Mouse (Mus musculus): ENCODE data around the gene Rtbdn.
A peak's percentile ranks its signal among the peaks of the same experiment; 100 is the strongest.

Gene Rtbdn

DNA sequence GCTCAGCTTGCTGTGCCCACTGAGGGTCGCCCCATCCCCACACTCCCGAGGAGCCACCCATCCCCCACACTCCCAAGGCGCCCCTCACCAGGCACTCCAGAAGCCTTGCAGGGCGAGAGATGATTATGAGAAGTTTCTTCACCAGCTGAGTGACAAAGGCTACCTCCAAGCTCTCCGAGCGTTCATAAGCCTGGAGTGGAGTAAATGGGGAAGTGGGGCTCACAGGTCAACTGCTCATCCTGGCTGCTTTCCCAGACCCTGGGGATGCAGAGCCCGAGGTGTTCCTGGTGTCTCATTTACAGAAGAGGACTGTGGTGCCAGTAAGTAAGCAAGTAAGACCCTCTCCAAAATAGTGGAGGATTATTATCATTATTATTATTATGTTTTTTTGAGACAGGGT lies 21.2 kb upstream of the Rtbdn start:
- DNase-seq (ENCODE audit: low spot score), result no peak

DNA sequence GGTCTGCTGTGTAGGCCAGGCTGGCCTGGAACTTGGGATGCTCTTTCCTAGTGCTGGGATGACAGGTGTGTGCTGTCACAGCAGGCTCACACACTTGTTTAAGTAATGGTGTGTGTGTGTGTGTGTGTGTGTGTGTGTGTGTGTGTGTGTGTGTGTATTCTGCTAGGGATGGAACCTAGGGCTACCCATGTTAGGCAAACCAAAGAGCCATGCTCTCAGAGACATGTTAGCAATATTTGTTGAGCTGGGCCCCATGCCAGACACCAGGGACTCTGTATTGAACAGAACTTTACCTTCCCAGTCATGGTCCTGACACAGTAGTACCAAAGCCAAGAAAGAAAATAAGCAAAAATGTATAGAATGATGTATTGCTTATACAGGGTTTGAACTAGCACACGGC lies 19.3 kb upstream of the Rtbdn start:
- DNase-seq (ENCODE audit: low spot score), result no peak

DNA sequence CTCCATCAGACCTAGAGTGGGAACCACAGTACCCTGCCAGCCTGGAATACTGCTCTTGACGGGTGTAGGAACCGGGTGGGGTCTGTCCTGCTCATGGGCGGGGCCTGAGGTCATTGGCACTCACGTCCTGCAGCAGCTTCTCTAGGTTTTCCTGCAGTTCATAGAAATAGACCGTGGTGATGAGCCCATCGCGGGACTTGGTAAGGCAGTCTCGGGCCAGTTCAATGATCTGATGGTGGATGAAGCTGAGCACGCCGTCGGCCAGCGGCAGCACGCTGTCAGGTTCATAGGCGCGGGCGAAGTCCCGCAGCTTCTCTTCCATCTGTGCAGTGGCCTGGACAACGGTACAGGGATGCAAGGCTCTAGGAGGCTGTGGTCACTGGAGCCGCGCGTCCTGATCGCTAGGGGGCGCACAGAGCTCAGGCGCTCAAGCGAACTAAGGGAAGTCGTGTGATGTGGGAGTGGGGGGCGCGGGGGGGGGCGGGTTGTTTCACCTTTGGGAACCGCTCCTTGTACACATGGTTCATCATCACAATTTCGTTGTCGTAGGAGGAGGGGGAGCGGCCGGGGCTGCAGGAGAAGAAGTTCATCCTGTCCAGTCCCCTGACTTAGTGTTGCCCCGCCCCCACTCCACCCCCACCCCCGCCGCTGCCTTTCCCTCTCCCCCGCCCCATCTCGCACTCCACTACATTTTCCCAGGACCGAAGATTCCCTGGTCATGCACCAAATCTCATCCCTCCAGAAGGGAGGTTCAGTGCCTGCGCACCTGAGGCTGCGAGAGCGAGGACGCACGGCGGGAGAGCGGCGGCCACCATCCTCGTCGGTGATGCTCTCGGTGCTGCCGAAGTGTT lies 18.1 kb upstream of the Rtbdn start:
- DNase-seq (ENCODE audit: low spot score), result peak; percentile 51

DNA sequence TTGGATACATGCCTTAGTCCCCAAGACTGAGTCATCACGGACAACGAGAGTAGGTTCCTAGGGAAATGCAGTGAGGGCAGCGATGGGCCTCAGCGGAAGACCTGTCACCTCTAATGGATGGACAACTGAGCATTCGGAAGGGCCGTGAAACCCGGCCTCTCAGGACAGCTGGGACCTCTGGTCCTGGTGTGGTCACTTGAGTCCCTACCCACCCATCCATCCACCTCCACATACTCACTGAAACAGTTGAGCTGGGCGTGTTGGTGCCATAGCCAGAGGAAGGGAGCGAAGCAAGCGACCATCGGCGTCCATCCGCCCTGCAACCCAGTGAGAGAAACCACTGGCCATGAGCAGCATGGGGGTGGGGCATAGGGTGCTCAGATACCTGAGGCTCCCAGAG lies 16.2 kb upstream of the Rtbdn start:
- no peak for DNase-seq (ENCODE audit: low spot score)

DNA sequence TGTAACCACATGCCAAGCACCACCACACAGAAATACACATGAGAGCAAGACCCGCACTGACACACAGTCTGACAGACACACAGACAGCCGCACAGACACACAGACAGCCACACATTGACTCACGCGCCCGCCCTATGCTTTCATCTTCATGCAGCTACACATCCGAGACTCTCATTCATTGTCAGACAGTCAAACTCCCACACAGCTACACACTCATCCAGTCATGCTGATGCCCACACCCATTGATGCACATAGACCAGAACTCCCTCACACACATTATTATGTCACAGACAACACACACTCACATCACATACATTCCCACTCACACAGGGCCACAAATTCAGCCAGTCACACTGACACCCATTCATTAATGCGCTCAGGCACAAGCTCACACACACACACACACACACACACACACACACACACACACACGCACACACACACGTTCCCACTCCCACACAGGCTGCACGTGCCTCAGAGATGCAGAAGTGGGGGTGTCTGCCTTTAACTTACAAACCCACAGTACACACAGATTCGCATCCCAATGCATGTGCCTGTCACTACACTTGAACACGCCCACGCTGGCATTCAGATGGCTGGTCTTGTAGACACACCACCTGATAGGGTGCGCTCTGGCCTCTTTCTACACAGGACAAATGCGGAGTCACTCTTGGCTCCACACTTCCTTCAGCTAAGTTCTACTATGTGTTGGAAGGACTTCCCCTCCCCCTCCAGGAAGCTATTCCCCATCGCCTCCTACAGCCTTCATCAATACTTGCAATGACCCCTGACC lies 12.8 kb upstream of the Rtbdn start:
- no peak for DNase-seq (ENCODE audit: low spot score)

DNA sequence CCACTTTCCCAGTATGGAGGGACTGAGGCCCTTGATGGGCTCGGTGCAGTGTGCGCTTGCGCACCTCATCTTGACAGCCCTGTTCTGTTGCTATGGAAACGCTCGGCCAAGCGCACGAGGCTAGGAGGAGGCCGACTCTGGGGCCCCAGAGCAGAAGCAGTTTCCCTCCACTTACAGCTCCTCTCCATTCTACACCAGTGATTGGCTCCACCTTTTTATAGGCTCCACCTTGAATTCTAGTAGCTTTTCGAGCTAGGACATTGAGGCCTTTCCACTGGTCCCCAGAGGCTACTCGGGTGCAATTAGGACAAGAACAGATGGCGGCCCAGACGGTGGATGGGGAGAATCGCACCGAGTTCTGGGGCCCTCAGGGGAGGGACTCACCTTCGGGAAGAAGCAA lies 11.9 kb upstream of the Rtbdn start:
- no peak for DNase-seq (ENCODE audit: low spot score)

DNA sequence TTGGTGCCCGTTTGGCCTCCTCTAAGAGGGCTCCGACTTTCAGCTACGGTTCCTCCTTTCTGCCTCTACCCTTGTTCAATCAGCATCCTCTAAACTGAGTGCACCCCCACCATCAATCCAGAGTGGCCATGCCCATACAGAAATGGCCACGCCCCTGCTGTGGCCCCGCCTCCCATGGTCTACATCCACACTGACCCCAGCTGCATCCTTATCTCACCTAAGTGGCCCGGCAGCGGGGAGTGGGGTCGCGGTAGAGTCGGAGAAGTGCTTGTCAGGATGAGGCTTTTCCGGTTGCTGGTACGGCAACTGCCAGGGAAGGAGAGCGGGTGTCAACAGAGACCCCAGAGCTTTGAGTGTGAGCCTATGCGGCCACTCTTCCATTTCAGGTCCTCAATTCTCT lies 11.3 kb upstream of the Rtbdn start:
- no peak for DNase-seq (ENCODE audit: low spot score)

DNA sequence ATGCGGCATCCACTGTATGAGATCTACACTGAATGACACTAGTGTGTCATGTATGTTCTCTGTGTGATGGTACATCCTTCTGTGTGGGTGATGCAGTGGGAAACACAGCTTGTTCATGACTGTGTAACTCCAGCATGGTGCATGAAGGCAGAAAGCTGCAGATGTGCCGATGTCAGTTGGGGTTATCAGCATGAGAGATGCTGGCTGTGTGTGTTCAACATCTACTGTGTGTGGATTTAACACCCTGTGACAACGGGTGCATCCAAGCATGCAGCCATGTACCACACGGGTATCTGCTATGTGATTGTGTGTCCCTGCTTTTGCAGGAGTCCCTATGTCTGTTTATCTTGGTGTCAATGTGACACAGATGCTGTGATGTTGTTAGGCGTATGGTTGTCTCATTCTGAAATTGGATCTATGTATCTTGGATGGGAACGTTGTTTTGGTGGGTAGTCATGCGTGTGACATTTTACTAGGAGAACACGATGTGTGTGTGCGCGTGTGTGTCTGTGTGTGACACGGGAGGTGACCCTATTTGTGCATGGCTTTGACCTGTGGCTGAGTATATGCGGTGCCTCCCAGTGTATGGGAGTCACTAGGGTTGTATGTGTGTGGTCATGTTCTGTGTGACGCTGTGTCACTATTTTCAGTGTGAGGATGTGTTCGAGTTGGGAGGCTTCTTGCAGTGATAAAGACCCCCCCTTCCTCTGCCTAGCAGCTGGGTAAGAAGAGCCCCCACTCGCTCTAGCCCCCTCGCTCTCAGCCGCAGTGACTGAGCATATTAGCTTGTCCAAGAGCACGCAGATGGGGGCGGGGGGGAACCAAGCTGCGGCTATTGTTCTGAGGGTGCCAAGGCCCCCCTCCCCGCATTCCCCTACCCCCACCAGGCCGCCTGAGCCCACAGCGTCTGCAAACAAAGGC lies 10.5 kb upstream of the Rtbdn start:
- DNase-seq (ENCODE audit: low spot score), result no peak

DNA sequence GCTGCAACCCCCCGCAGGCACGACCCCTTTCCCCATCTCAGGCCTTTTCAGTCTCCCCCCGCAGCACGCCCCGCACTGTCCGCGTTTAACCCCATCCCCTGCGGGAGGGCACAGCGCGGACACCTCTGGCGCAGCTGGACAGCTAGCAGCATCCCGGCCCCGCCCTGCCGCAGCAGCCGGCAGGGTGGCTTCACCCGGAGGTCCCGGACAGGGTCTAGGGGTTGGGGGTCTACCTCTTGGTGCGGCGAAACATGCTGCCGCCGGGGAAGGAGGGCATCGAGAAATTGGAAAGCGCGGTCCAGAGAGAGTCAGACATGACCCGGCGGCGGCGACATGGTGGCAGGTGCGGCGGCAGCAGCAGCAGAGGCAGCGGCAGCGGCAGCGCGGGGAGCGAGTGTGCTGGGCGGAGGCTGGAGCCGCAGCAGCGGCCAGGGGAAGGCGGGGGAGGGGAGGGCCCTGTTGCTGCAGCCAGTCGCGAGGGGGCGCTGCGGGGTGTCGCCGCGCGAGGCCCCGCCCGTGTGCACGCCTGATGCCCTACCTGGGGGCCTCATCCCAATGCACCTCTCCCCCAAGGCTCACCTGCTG lies 9.7 kb upstream of the Rtbdn start, which contains the start of gene Mast1:
Gene Mast1, minus strand, starts transcription at position 398 of the 585 bp plus-strand sequence.
- peak; percentile 62 for DNase-seq (ENCODE audit: low spot score)

DNA sequence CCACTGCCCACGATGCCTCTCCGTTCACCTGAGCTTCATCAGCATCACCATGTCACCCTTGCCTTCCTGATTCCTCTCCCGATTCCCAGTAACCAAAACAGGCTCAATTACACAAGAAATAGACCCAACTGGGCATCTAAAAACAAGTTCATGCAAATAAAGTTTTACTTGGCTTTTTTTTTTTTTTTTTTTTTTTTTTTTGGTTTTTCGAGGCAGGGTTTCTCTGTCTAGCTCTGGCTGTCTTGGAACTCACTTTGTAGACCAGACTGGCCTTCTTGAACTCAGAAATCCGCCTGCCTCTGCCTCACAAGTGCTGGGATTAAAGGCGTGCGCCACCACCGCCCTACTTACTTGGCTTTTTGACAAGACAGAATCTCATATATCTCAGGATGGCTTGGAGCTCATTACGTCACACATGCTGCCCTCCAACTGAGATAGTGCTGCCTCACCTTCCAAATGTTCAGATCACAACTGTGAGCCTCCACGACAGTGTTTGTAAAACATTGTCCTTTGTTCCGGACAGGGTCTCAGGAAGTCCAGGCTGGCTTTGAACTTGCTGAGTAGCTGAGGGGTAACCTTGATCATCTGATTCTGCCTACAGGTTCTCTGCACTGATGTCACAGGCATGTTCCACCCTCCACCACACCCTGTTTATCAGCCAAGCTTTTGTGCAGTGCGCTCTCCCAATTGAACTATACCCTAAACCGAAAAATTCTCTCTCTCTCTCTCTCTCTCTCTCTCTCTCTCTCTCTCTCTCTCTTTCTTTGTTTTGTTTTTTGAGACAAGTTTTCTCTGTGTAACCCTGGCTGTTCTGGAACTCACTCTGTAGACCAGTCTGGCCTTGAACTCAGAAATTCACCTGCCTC lies 8.9 kb upstream of the Rtbdn start:
- no peak for DNase-seq (ENCODE audit: low spot score)

DNA sequence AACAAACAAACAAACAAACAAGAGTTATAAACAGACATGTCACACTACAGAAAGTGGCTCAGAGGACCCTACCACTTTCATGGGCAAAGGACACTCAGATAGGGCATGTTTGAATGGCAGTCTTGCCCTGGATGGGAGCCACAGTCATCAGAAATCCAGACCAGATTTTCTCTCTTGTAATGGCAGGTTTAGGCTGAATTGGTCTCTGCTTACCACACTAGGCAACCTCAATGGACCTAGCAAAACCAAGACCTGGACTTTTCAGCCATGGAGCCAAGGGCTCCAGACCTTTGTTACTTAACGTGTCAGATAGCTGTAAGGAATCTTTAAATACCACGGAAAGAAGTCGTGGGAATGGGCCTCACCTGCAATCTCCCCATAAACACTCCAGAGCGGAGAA lies 3.1 kb upstream of the Rtbdn start:
- no peak for DNase-seq (ENCODE audit: low spot score)

DNA sequence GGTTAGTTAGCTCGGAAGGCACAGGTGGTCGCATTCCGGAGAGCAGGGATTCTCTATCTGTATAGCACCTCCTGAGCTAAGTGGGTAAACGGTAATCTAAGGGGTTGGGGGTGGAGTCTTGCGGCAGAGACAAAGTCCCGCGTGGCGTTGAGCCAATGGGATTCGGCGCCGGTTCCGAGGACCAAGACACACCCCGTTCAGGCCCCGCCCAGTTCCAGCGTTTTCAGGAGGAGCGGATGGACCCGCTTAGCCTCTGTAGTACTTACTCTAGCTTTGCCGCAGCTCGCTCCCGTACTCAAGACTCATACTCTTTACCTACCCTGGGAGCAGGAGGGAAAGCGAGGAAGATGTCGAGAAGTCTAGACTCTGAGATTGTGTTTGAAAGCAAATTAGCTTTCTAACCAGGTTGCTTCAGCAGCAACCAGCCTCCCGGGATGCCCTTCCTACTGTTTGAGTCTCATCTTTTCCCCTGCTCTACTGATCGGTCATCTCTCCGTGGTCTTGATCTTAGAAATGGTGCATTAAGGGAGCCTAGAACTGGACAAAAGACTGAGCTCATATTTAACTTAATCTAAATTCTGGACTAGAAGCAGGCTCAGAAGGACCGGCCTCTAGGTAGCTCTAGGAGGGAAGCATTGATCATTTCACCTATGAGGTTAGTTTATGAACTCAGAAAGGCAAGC lies 2.2 kb upstream of the Rtbdn start:
- DNase-seq (ENCODE audit: low spot score), result peak; percentile 52

DNA sequence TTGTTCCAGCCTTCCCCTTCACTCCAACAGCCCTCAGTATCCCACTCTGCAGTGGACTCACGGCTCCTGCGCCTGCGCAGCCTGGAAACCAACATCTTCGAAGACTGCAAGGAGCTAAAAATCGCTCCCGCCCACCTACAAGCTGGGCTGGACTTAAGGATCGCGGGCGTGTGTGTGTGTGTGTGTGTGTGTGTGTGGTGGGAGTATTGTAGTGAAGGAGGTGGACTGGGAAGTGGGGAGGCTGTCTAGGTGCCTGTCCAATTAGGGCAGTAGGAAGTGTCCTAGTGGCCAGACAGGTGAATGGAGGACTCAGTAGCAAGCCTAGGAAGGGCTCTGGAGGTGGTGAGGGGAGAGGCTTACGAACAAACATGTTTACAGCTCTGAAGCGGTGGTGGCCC lies 1.6 kb upstream of the Rtbdn start:
- DNase-seq (ENCODE audit: low spot score), result no peak

DNA sequence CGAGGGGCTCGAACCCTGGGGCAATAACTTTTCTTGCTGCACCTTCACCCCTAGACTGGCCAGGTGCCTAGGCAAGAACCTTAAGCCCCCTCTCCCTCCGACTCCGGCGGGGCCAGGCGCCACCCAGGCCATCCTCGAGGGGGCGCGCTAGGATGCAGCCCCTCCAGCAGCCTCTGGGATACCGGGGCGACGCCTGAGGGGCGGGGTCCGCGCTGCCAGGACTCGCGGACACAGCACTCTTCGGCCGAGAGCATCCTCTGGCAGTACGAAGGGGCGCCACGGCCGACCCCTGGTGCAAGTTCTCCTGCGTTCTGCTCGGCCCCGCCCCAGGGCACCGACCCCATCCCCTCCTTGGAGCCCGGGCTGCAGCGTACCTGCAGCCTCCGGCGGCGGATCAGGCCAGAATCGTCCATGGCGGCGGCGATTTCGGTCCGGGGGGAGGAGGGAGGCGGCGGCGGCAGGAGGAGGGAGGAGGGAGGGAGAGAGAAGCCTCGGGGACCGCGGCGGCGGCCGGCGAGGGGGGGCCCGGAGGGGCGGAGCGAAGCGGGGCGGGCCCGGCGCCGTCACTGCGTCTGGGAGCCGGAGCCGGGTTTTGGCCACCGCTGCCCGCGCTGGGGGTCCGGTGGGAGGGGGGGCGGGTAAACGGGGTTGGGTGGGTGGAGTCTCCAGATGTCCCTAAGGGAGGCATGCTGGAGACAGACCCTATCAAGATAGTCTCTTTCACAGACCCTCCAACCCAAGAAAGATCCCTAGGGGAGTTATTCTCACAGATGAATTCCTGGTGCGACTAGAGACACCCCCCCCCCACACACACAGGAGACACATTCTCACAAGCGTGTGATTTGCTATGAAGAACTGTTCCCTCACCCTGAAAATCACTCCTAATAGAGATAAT lies 911 bp upstream of the Rtbdn start:
- no peak for DNase-seq (ENCODE audit: low spot score)

DNA sequence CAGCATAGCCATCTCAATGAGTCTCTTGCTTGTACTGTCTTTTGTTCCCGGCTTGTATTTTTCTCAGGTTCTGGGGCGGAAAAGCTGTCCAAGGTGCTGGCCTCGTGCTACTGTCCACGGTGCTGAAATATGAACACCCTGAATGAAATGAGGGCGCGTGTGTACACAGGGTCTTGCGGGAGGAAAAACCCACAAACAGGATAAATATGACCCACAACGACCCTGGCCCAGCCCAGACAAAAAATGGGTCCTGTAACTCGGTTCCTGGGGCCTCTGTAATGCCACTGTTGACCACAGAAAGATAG lies 402 bp downstream of the Rtbdn start:
- no peak for DNase-seq (ENCODE audit: low spot score)

DNA sequence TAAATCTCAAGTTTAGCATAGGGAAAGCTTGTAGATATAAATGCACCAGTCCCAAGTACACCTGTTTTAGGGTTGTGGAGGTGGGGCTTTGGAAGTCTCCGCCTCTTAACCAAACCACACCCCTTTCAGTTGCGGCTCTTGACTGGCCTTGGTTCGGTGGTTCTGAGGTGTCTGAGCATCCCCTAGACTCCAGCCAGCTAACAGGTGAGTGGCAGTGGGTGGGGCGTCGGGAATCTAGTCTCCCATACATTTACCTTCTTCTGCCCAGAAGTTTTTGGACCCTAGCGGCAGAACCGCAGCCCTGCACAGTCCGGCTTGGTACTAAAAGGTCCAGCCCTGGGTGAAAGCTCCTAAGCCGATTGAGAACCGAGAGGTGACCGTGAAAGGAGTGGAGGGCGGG lies 3.0 kb downstream of the Rtbdn start:
- no peak for DNase-seq (ENCODE audit: low spot score)

DNA sequence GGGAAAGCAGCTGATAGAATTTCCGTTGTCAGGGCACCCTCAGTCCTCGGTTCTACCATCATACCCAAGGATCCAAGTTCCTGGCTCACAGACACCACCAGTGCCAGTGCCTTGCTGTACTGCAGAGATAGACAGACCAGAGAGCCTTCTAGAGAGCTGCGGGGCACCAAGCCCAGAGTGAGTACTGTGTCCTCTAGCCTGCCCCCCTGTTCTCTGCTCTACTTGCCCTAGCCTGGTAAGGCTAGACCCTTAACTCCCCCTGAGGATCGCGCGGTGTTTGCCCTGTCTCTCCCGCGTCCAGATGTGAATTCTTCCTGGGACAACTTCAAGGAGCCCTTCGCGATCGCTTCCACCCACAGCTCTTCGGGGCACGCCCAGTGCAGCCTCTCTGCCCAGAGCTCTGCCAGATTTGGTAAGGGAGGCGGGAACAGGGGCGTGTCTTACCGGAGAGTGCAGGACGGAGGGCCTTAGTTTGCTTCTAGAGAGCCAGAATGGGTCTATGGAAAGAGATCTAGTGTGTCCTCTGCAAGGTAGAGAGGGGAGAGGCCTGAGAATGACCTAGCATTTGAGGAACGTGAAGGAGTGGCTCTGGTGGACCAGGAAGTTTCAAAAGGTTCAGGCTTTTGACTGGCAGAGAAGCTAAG lies 5.9 kb downstream of the Rtbdn start:
- DNase-seq (ENCODE audit: low spot score), result no peak

DNA sequence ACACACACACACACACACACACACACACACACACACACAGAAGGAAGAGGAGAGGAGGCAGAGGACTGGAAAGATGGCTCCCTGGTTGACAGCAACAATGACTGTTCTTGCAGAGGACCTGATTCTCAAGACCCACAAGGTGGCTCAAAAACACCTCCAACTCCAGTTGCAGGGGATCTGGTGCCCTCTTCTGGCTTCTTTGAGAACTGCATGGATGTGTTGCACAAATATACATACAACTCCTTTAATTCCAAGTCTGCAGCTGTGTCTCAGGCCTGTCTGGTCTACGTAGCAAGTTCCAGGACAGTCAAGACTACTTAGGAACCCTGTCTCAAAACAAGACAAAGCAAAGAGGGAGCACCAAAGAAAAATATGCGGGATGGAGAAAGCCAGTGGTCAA lies 10.0 kb downstream of the Rtbdn start:
- DNase-seq (ENCODE audit: low spot score), result peak; percentile 69

DNA sequence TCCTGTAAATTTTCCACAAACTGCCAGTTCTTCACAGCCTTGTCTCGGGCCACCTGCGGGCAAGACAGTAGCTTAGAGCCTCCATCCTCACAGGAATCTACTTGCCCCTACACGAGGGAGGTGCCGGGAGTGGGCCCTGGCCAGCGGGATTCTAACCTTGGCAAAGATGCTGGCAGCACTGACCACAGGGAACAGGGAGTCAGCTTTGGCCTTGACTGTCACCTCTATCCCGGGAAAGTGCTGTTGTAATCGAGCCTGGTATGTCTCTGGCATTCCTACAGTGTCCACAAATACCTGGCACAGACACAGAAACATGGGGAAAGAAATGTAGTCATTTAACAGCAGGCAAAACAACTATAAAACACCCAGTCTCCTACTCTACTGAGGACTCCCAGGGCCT lies 13.0 kb downstream of the Rtbdn start:
- no peak for DNase-seq (ENCODE audit: low spot score)
